Mouse (Mus musculus) ES-Bruce4 (cell line): ENCODE measurements around the gene Esyt2. TPM values are rescaled to one million over a fixed set of nuclear protein-coding genes. Genes with fewer than 3 reads are reported as not detected.

Source experiments
- H3K27ac ChIP-seq: 2 replicates; pipeline ENCODE4 v1.5.1; 2012; ENCODE audit warnings: low read length, inconsistent platforms; ENCODE audit not compliant: insufficient read depth
- H3K27me3 ChIP-seq: 2 replicates; pipeline ENCODE4 v1.6.1; 2012; ENCODE audit warnings: mild to moderate bottlenecking, low read length, inconsistent platforms; ENCODE audit not compliant: control insufficient read depth, poor library complexity, insufficient read depth, severe bottlenecking
- H3K36me3 ChIP-seq: 2 replicates; pipeline ENCODE4 v1.6.1; 2012; ENCODE audit warnings: inconsistent platforms, mild to moderate bottlenecking, low read length, moderate library complexity; ENCODE audit not compliant: control insufficient read depth, poor library complexity, insufficient read depth, severe bottlenecking
- H3K4me1 ChIP-seq: one replicate; pipeline ENCODE4 v1.8.1; 2011; ENCODE audit warnings: low read length; ENCODE audit not compliant: control insufficient read depth, insufficient read depth
- H3K4me3 ChIP-seq: 2 replicates; pipeline ENCODE4 v1.5.1; 2011; ENCODE audit warnings: low read depth, mild to moderate bottlenecking, low read length
- H3K9ac ChIP-seq: 2 replicates; pipeline ENCODE4 v1.6.1; 2012; ENCODE audit warnings: low read depth, mild to moderate bottlenecking, inconsistent platforms; ENCODE audit not compliant: poor library complexity, severe bottlenecking
- H3K9me3 ChIP-seq: replicated peaks from 2 replicates; pipeline ENCODE4 v1.6.1; 2012; ENCODE audit warnings: mild to moderate bottlenecking, low read length, inconsistent platforms; ENCODE audit not compliant: control insufficient read depth, poor library complexity, insufficient read depth, severe bottlenecking
- CTCF ChIP-seq: IDR thresholded peaks from one replicate; pipeline ENCODE4 v1.8.1; 2011; ENCODE audit warnings: low read depth, low read length
- EP300 ChIP-seq: IDR thresholded peaks from 2 replicates; pipeline ENCODE4 v1.6.1; 2011; ENCODE audit warnings: low read depth, low read length; ENCODE audit not compliant: insufficient read depth
- POLR2A ChIP-seq: IDR thresholded peaks from one replicate; pipeline ENCODE4 v1.8.1; 2011; ENCODE audit warnings: low read length; ENCODE audit not compliant: insufficient read depth
- polyA plus RNA-seq: library from polyadenylated mRNA; stranded (reverse); fragments of >200 nt; gene quantifications from 2 replicates; pipeline ENCODE4 v1.2.4, GENCODE M21; 2011; ENCODE audit warnings: low read depth; ENCODE audit not compliant: missing spikeins, insufficient read depth, insufficient read length

The Esyt2 gene
- polyA plus RNA-seq, 1 experiment = 68.9 TPM

DNA sequence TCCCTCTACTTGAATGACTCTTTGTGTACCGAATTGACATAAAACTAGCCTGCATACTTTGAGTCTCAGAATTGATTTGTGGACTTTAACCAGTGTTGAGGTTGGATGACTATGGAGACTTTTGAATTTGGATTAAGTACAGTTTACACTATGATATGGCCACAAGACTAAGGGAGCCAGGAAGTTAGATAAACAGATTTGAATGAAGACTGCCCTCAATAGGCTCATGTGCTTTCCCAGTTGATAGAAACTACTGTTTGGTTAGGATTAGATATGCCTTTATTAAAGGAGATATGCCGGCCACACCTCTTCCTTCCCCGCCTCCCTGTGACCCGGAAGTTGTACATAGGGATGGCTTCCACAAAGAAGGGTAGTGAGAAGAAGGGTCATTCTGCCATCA lies 5.4 kb upstream of the Esyt2 start:
- Histone ChIP-seq H3K9ac (no peak overlapping the region), H3K4me1 (no peaks in the 10 kb centered on the region), H3K4me3 (no peak overlapping the region), H3K9me3 (no peaks in the 10 kb centered on the region), H3K36me3 (no peaks in the 10 kb centered on the region), H3K27ac (no peak overlapping the region), H3K27me3 (no peaks in the 10 kb centered on the region)
- TF ChIP-seq POLR2A (no peak), CTCF (no peak), EP300 (no peak)

- no peak for TF ChIP-seq EP300
- TF ChIP-seq CTCF = no peak
- TF ChIP-seq POLR2A = no peak
- Histone ChIP-seq H3K9me3 (no peaks in the 10 kb centered on the region), H3K4me3 (no peak overlapping the region), H3K36me3 (no peaks in the 10 kb centered on the region), H3K27ac (no peak overlapping the region), H3K9ac (no peak overlapping the region), H3K27me3 (no peaks in the 10 kb centered on the region), H3K4me1 (no peaks in the 10 kb centered on the region)
Measured at GRCm38 (mm10) chr12:116276961-116277360, 4.0 kb upstream of the Esyt2 start.

GRCm38 (mm10) chr12:116278541-116278940 lies 2.5 kb upstream of the Esyt2 start:
- Histone ChIP-seq H3K9me3 (no peaks in the 10 kb centered on the region), H3K4me1 (no peaks in the 10 kb centered on the region), H3K27ac (no peak overlapping the region), H3K9ac (no peak overlapping the region), H3K27me3 (no peaks in the 10 kb centered on the region), H3K4me3 (no peak overlapping the region), H3K36me3 (no peaks in the 10 kb centered on the region)
- TF ChIP-seq CTCF (no peak), EP300 (no peak), POLR2A (no peak)

DNA sequence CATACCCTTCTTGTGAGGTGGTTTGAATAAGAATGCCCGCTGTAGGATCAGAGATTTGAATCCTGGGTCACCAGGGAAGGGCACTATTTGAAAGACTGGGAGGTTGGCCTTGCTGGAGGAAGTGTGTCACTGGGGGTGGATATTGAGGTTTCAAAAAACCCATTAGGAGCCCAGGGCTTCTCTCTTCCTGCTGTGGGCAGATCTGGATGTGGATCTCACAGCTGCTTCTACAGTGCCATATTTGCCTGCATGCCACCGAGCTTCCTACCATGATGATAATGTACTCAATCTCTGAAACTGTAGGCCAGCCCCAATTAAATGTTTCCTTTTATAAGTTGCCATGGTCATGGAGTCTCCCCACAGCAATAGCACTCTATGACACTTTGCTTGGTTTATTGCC lies 1.8 kb upstream of the Esyt2 start:
- Histone ChIP-seq H3K36me3 (no peaks in the 10 kb centered on the region), H3K9ac (no peak overlapping the region), H3K4me3 (no peak overlapping the region), H3K4me1 (no peaks in the 10 kb centered on the region), H3K9me3 (no peaks in the 10 kb centered on the region), H3K27ac (no peak overlapping the region), H3K27me3 (no peaks in the 10 kb centered on the region)
- TF ChIP-seq EP300 (no peak), CTCF (no peak), POLR2A (no peak)

DNA sequence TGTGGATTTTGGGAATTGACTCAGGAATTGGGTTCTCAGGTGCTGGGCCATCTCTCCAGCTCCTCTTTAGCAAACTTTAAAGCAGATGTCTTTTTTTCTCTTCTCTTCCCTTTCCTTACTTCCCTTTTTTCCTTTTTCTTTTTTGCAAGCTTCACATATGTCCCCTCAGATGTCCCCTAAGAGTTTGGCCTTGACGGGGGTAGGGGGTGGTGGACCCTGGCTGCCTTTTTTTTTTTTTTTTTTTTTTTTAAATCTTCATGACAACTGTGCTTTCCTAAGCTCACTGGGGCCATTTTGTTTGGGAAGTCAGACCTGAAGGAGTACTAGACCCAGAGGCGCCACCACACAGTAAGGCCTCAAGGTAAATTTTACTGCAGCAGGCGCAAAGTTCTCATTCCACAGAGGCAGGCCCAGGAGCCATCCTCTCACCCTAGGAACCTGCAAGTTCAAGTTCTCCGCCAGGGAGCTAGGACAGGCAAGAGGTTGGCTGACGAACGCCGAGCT lies 795 bp upstream of the Esyt2 start:
- Histone ChIP-seq H3K9ac (peak overlapping the region; percentile 66), H3K36me3 (no peaks in the 10 kb centered on the region), H3K9me3 (no peaks in the 10 kb centered on the region), H3K4me1 (no peaks in the 10 kb centered on the region), H3K4me3 (peak overlapping the region; percentile 95), H3K27me3 (no peaks in the 10 kb centered on the region), H3K27ac (peak overlapping the region; percentile 96)
- TF ChIP-seq POLR2A (no peak), EP300 (no peak), CTCF (no peak)

GRCm38 (mm10) chr12:116281427-116282281 lies 658 bp downstream of the Esyt2 start:
- H3K36me3 ChIP-seq = no peaks in the 10 kb centered on the region
- H3K27me3 ChIP-seq = no peaks in the 10 kb centered on the region
- H3K9ac ChIP-seq = peak overlapping the region; percentile 70
- no peak overlapping the region for H3K27ac ChIP-seq
- TF ChIP-seq CTCF (no peak), EP300 (no peak), POLR2A (no peak)
- peak overlapping the region; percentile 89 for H3K4me3 ChIP-seq
- H3K4me1 ChIP-seq = no peaks in the 10 kb centered on the region
- H3K9me3 ChIP-seq = no peaks in the 10 kb centered on the region
